Mouse (Mus musculus): ENCODE results near the gene Klf1.

GRCm38 (mm10) chr8:84856434-84856833 is 45.3 kb upstream of the Klf1 start:
- TF ChIP-seq CTCF (IDR thresholded peaks at IDR 0.05; ENCODE audit: borderline replicate concordance, insufficient read depth, low read depth, low read length) = no peak
- TF ChIP-seq POLR2A (IDR thresholded peaks at IDR 0.05; ENCODE audit: borderline replicate concordance, insufficient read depth, low read length) = no peak

All from cerebellum, adult 2 months (tissue).